Mouse (Mus musculus): ENCODE results near the gene Ckmt1. TPM values are rescaled to one million over a fixed set of nuclear protein-coding genes. Genes with fewer than 3 reads are reported as not detected.
"Not testable (repeated sequence)": the region's sequence is repeated elsewhere in the genome, so short reads cannot be mapped to it uniquely, and the experiment has no call there.

The Ckmt1 gene
- polyA plus RNA-seq, 1 experiment from 2014 or later: 0.63 TPM

DNA sequence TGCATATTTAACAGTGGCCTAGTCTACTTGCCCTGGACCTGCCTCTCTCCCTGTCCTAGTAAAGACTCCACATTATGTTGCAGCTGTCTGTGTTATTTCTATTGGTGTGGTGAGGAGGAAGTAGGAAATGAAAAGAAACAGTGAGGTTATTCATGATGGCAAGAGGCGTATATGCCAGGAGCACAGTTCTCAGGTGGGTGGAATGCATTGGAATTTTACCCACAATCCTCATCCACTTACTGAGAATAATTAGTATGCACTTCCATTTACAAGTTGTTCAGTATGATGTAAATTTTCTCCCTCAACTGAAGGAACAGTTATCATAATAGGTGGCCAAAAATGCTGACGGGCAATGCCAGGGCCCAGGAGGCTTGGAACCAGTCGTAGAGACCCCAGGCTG lies 6.1 kb downstream of the Ckmt1 start:
- no peaks in the 10 kb centered on the region for H3K36me3 ChIP-seq
- DNase-seq (ENCODE audit: low spot score): no peak
- H3K4me1 ChIP-seq: peaks cover 2% of the 10 kb centered on the region
- no peak overlapping the region for H3K27ac ChIP-seq
- H3K9me3 ChIP-seq: no peaks in the 10 kb centered on the region
- H3K4me3 ChIP-seq: no peak overlapping the region
- WGBS: 82% methylated on average over 3 of the region's 3 CpGs
- H3K27me3 ChIP-seq (ENCODE audit: insufficient read depth, poor library complexity, severe bottlenecking): peaks cover 21% of the 10 kb centered on the region

DNA sequence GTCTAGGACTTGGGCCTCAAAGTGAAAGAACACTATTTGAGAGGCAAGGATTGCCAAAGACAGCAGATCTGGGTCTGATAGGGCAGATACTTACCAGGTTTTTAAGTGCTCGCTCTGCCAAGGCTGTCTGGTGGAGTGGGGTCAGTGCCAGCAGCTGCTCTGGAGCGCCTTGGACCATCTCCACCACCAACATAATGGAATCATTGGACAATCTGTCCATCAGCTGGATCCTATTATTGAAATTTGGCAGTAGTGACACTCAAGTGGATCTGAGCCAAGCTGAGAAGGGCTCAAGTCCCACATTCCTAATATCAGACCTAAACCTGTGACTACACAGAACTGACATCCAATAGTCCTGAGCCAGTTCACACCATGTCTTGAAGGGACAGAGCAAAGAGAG lies 11.3 kb downstream of the Ckmt1 start:
- DNase-seq (ENCODE audit: low spot score): no peak
- 76% methylated on average over 2 of the region's 2 CpGs for WGBS

DNA sequence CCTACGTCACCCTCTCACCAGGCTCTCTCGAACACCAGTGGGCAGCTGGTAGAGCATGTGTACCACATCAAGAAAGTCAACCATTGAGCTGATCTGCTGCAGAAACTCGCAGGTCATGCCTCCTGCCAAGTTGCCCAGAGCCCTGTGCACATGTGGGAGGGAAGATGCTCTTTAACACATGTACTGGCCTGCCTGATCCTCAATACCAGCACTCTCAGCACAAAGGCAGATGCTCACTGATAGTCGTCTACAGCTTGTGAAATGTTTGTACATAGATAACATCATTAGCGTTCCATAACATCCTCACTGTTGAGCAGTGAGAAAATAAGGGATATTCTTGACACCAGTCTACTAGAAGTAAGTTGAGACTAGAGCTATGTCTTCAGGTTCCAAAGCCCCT lies 13.4 kb downstream of the Ckmt1 start:
- DNase-seq (ENCODE audit: low spot score): no peak
- no peak overlapping the region for H3K27ac ChIP-seq
- WGBS: 83% methylated on average over 5 of the region's 5 CpGs

More for the DNA sequence above, 11.3 kb downstream of the Ckmt1 start:
- Histone ChIP-seq H3K27me3 (ENCODE audit: insufficient read depth, poor library complexity, severe bottlenecking) (no peaks in the 10 kb centered on the region), H3K36me3 (no peaks in the 10 kb centered on the region), H3K4me3 (no peak overlapping the region), H3K4me1 (no peaks in the 10 kb centered on the region; the same call in 1 of the 2 replicates), H3K27ac (no peak overlapping the region), H3K9me3 (no peaks in the 10 kb centered on the region)

DNA sequence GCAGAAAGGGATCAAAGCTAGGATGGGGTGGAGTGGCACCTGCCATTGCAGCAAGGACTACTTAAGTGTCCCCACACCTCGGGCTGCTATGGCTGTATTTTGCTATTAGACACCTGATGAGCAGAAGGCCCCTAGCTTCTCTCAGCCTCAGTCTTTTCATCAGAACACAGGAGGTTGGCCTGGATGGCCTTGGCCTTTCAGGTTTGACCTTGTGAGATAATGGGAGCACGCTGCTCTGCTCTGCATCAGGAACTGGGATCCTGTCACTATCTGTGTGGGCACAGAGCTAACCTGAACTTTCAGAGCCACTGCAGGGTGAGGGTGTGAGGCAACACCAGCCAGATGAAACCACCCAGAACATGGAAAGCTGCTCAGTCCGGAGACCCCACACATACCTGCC lies 14.8 kb downstream of the Ckmt1 start:
- Histone ChIP-seq H3K36me3 (no peaks in the 10 kb centered on the region), H3K27me3 (ENCODE audit: insufficient read depth, poor library complexity, severe bottlenecking) (peaks cover 6% of the 10 kb centered on the region; the same call in 1 of the 2 replicates), H3K27ac (no peak overlapping the region), H3K9me3 (no peaks in the 10 kb centered on the region), H3K4me1 (no peaks in the 10 kb centered on the region; the same call in 1 of the 2 replicates), H3K4me3 (no peak overlapping the region)
- 59% methylated on average over 3 of the region's 3 CpGs for WGBS
- DNase-seq (ENCODE audit: low spot score): no peak

More for the DNA sequence above, 13.4 kb downstream of the Ckmt1 start:
- no peak overlapping the region for H3K4me3 ChIP-seq
- H3K9me3 ChIP-seq: no peaks in the 10 kb centered on the region
- no peaks in the 10 kb centered on the region for H3K27me3 ChIP-seq (ENCODE audit: insufficient read depth, poor library complexity, severe bottlenecking)
- H3K36me3 ChIP-seq: no peaks in the 10 kb centered on the region
- no peaks in the 10 kb centered on the region; the same call in 1 of the 2 replicates for H3K4me1 ChIP-seq

DNA sequence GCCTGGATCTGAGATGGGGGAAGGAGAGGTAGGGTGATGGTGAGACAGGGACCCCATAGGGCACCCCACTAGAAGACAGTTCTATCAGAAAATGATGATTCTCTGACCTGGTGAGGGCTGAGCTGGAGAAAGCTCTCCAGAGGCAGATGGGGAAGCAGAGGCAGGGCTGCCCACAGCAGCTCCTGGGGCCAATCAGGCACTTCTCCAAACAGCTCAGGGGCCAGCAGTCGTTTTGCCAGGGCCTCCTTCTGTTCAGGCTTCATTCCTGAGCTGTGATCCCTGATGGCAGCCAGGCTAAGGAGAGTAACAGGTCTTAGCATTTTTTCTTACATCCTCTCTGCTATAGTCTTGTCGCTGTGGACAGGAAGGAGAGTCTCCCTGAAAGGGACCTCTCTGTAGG lies 17.3 kb downstream of the Ckmt1 start:
- Histone ChIP-seq H3K27me3 (ENCODE audit: insufficient read depth, poor library complexity, severe bottlenecking) (peaks cover 6% of the 10 kb centered on the region; the same call in 1 of the 2 replicates), H3K4me1 (peaks cover 5% of the 10 kb centered on the region), H3K9me3 (no peaks in the 10 kb centered on the region), H3K27ac (no peak overlapping the region), H3K4me3 (no peak overlapping the region), H3K36me3 (no peaks in the 10 kb centered on the region)
- DNase-seq (ENCODE audit: low spot score): no peak
- 65% methylated on average over 2 of the region's 2 CpGs for WGBS

- not testable (repeated sequence) for H3K27me3 ChIP-seq (ENCODE audit: insufficient read depth, poor library complexity, severe bottlenecking); H3K36me3 ChIP-seq; H3K4me3 ChIP-seq; H3K27ac ChIP-seq; DNase-seq (ENCODE audit: low spot score); H3K4me1 ChIP-seq; H3K9me3 ChIP-seq
- WGBS: 92% methylated on average over 17 of the region's 17 CpGs
These were observed 29.6 kb downstream of the Ckmt1 start, which contains the start of gene Strc for GRCm38 (mm10) chr2:121386961-121387575. Gene Strc, minus strand, starts transcription at chr2:121387168.

GRCm38 (mm10) chr2:121396624-121397023 lies 39.1 kb downstream of the Ckmt1 start:
- WGBS: 15% methylated on average over 8 of the region's 8 CpGs
- Histone ChIP-seq H3K27me3 (ENCODE audit: insufficient read depth, poor library complexity, severe bottlenecking) (no peaks in the 10 kb centered on the region), H3K4me3 (no peak overlapping the region), H3K27ac (no peak overlapping the region), H3K36me3 (no peaks in the 10 kb centered on the region), H3K4me1 (no peaks in the 10 kb centered on the region), H3K9me3 (no peaks in the 10 kb centered on the region)
- no peak for DNase-seq (ENCODE audit: low spot score)

- DNase-seq (ENCODE audit: low spot score): no peak
- Histone ChIP-seq H3K4me3 (no peak overlapping the region), H3K9me3 (no peaks in the 10 kb centered on the region), H3K27me3 (ENCODE audit: insufficient read depth, poor library complexity, severe bottlenecking) (no peaks in the 10 kb centered on the region), H3K4me1 (no peaks in the 10 kb centered on the region), H3K36me3 (no peaks in the 10 kb centered on the region), H3K27ac (no peak overlapping the region)
These were observed 45.8 kb downstream of the Ckmt1 start for GRCm38 (mm10) chr2:121403296-121403695.

GRCm38 (mm10) chr2:121408160-121408559 lies 50.6 kb downstream of the Ckmt1 start:
- H3K36me3 ChIP-seq: no peaks in the 10 kb centered on the region
- WGBS: 31% methylated on average over 4 of the region's 4 CpGs
- H3K4me1 ChIP-seq: 0 out of 2 replicates have a peak, but pooled peaks cover 1% of the 10 kb centered on the region
- H3K27me3 ChIP-seq (ENCODE audit: insufficient read depth, poor library complexity, severe bottlenecking): no peaks in the 10 kb centered on the region
- H3K4me3 ChIP-seq: no peak overlapping the region
- no peaks in the 10 kb centered on the region for H3K9me3 ChIP-seq
- no peak overlapping the region for H3K27ac ChIP-seq
- DNase-seq (ENCODE audit: low spot score): no peak

DNA sequence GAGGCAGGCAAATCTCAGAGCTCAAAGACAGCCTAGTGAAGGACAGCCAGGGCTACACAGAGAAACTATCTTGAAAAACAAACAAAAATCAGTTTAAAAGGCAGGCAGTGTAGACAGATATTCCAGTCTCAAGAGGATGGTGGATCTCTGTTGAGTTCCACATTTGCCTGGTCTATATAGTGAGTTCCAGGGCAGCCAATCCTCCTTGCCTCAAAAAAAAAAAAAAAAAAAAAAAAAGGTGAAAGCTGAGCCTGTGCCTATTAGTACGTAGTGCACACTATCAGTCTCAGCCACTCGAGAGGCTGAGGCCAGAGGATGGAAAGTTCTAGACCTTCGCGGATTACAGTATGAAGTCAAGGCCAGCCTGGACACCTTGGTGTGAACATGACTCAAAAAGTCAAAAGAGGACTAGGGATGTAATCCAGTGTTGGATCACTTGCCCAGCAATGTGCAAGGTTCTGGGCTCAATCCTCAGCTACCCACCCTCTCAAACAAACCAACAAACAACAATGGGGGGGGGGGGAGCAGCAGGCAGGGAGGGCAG lies 55.4 kb downstream of the Ckmt1 start:
- peaks cover 18% of the 10 kb centered on the region for H3K36me3 ChIP-seq
- peak overlapping the region; percentile 99 for H3K27ac ChIP-seq
- no peaks in the 10 kb centered on the region for H3K27me3 ChIP-seq (ENCODE audit: insufficient read depth, poor library complexity, severe bottlenecking)
- WGBS: 9% methylated on average over 4 of the region's 4 CpGs
- peak overlapping the region; percentile 99 for H3K4me3 ChIP-seq
- H3K9me3 ChIP-seq: no peaks in the 10 kb centered on the region
- DNase-seq (ENCODE audit: low spot score): no peak
- H3K4me1 ChIP-seq: peaks cover 24% of the 10 kb centered on the region; the same call in 1 of the 2 replicates

Other genes with a start within 250 kb of the Ckmt1 start
- not detected in 2 replicates for gene Tgm7, start 247.9 kb upstream of the Ckmt1 start, polyA plus RNA-seq (2016; fragmentation: Nextera tagmentation; extraction: Ambion mirVana)
- gene Adal, start 217.3 kb upstream of the Ckmt1 start, polyA plus RNA-seq (2016; fragmentation: Nextera tagmentation; extraction: Ambion mirVana): 14.4 and 14.5 TPM in 2 replicates
- 16.6 and 19.4 TPM in 2 replicates for gene Lcmt2, start 217.1 kb upstream of the Ckmt1 start, polyA plus RNA-seq (2016; fragmentation: Nextera tagmentation; extraction: Ambion mirVana)
- gene Tubgcp4, start 187.1 kb upstream of the Ckmt1 start, polyA plus RNA-seq (2016; fragmentation: Nextera tagmentation; extraction: Ambion mirVana): 50.0 and 57.3 TPM in 2 replicates
- gene Zscan29, start 186.6 kb upstream of the Ckmt1 start, polyA plus RNA-seq (2016; fragmentation: Nextera tagmentation; extraction: Ambion mirVana): 7.0 and 7.4 TPM in 2 replicates
- 75.0 and 81.9 TPM in 2 replicates for gene Trp53bp1, start 86.3 kb upstream of the Ckmt1 start, polyA plus RNA-seq (2016; fragmentation: Nextera tagmentation; extraction: Ambion mirVana)
- 5.2 and 5.5 TPM in 2 replicates for gene Map1a, start 68.1 kb upstream of the Ckmt1 start, polyA plus RNA-seq (2016; fragmentation: Nextera tagmentation; extraction: Ambion mirVana)
- gene Ppip5k1, start 2.3 kb upstream of the Ckmt1 start, polyA plus RNA-seq (2016; fragmentation: Nextera tagmentation; extraction: Ambion mirVana): 11.7 and 12.2 TPM in 2 replicates
- gene Strc, start 29.5 kb downstream of the Ckmt1 start, polyA plus RNA-seq (2016; fragmentation: Nextera tagmentation; extraction: Ambion mirVana): not detected in 2 replicates
- 736 and 829 TPM in 2 replicates for gene Pdia3, start 56.1 kb downstream of the Ckmt1 start, polyA plus RNA-seq (2016; fragmentation: Nextera tagmentation; extraction: Ambion mirVana)
- gene Catsper2, start 56.1 kb downstream of the Ckmt1 start, polyA plus RNA-seq (2016; fragmentation: Nextera tagmentation; extraction: Ambion mirVana): 2.8 and 3.1 TPM in 2 replicates
- 2.0 and 3.5 TPM in 2 replicates for gene Ell3, start 86.6 kb downstream of the Ckmt1 start, polyA plus RNA-seq (2016; fragmentation: Nextera tagmentation; extraction: Ambion mirVana)
- gene Serf2, start 91.5 kb downstream of the Ckmt1 start, polyA plus RNA-seq (2016; fragmentation: Nextera tagmentation; extraction: Ambion mirVana): 503 and 534 TPM in 2 replicates
- gene Hypk, start 95.6 kb downstream of the Ckmt1 start, polyA plus RNA-seq (2016; fragmentation: Nextera tagmentation; extraction: Ambion mirVana): 139 and 162 TPM in 2 replicates
- gene Serinc4, start 99.1 kb downstream of the Ckmt1 start, polyA plus RNA-seq (2016; fragmentation: Nextera tagmentation; extraction: Ambion mirVana): 0.09 and 0.20 TPM in 2 replicates
- gene Mfap1b, start 116.4 kb downstream of the Ckmt1 start, polyA plus RNA-seq (2016; fragmentation: Nextera tagmentation; extraction: Ambion mirVana): 45.4 and 49.3 TPM in 2 replicates
- 17.7 and 23.8 TPM in 2 replicates for gene Mfap1a, start 149.0 kb downstream of the Ckmt1 start, polyA plus RNA-seq (2016; fragmentation: Nextera tagmentation; extraction: Ambion mirVana)
- 6.8 and 9.1 TPM in 2 replicates for gene Wdr76, start 149.0 kb downstream of the Ckmt1 start, polyA plus RNA-seq (2016; fragmentation: Nextera tagmentation; extraction: Ambion mirVana)